Mouse (Mus musculus): ENCODE measurements at regions not wholly inside any gene's neighbourhood (a gene's known extent, or its start where the extent isn't known, plus 50 kb on each side); places are given as distances from the start of the nearest gene placed in this dataset.

GRCm38 (mm10) chr13:60488884-60489265 is 112.9 kb upstream of the Dapk1 start:
- peaks cover 42% of the 10 kb centered on the region for H3K9me3 ChIP-seq
- no peaks in the 10 kb centered on the region for H3K36me3 ChIP-seq (replicated peaks; ENCODE audit: low read length)
- no peak for TF ChIP-seq FLI1 (IDR thresholded peaks at IDR 0.05; ENCODE audit: low read length)
- TF ChIP-seq GATA1 (IDR thresholded peaks at IDR 0.05; ENCODE audit: borderline replicate concordance, low read length): no peak
- H3K4me3 ChIP-seq (replicated peaks): no peak overlapping the region
- no peaks in the 10 kb centered on the region; the same call in 1 of the 2 replicates for H3K4me1 ChIP-seq
- H3K27me3 ChIP-seq (replicated peaks): peaks cover 10% of the 10 kb centered on the region

- Histone ChIP-seq H3K4me1 (no peaks in the 10 kb centered on the region), H3K27me3 (replicated peaks) (peaks cover 2% of the 10 kb centered on the region), H3K9me3 (peaks cover 28% of the 10 kb centered on the region), H3K36me3 (replicated peaks; ENCODE audit: low read length) (no peaks in the 10 kb centered on the region), H3K4me3 (replicated peaks) (no peak overlapping the region)
- TF ChIP-seq FLI1 (IDR thresholded peaks at IDR 0.05; ENCODE audit: low read length): no peak
Observed at GRCm38 (mm10) chr13:60491948-60492464, 109.7 kb upstream of the Dapk1 start.

DNA sequence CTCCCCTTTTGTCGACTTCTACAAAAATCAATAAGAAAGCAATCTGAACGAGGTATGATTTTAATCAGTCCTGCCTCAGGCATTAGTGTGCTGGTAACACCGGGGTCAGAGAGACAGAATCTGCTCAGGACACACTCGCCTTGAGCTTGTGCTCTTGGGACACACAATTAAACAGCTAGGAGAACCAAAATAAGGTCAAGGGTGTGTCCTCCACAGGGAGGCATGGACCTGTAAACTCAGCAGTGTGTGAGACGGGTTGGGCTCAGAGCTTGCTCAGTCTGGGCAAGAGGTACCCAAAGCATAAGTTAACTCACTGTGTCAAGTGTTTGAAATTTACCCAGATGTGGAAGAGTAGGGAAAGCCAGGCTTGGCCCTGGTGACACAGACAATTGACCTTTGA is 107.9 kb upstream of the Dapk1 start:
- H3K4me3 ChIP-seq (replicated peaks): no peak overlapping the region
- peaks cover 2% of the 10 kb centered on the region for H3K27me3 ChIP-seq (replicated peaks)
- TF ChIP-seq GATA1 (IDR thresholded peaks at IDR 0.05; ENCODE audit: borderline replicate concordance, low read length): no peak
- no peak for TF ChIP-seq FLI1 (IDR thresholded peaks at IDR 0.05; ENCODE audit: low read length)
- peaks cover 18% of the 10 kb centered on the region; the same call in 1 of the 2 replicates for H3K9me3 ChIP-seq
- H3K36me3 ChIP-seq (replicated peaks; ENCODE audit: low read length): no peaks in the 10 kb centered on the region
- no peaks in the 10 kb centered on the region for H3K4me1 ChIP-seq

GRCm38 (mm10) chr13:60497714-60498400 is 103.9 kb upstream of the Dapk1 start:
- Histone ChIP-seq H3K36me3 (replicated peaks; ENCODE audit: low read length) (no peaks in the 10 kb centered on the region), H3K4me3 (replicated peaks) (no peak overlapping the region), H3K4me1 (no peaks in the 10 kb centered on the region), H3K9me3 (0 out of 2 replicates have a peak, but pooled peaks cover 15% of the 10 kb centered on the region), H3K27me3 (replicated peaks) (no peaks in the 10 kb centered on the region)
- TF ChIP-seq FLI1 (IDR thresholded peaks at IDR 0.05; ENCODE audit: low read length): no peak
- no peak for TF ChIP-seq GATA1 (IDR thresholded peaks at IDR 0.05; ENCODE audit: borderline replicate concordance, low read length)

DNA sequence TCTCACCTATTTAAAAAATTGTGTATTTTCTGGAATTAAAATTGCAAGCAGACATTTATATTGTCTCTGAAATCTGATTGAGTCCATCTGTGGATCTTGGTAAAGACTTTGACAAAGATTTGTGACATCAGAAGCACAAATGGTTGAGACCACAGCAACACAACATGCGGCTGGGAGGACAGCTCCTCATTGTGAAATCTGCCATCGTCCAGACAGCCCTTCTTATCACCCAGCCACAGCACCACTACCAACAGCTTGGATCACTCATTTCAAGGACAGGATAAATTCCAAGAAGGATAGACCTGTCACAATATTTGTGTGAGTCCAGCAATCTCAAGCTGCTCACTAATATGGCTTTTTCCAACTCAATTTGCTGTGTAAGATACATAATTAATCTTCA is 97.6 kb upstream of the Dapk1 start:
- peaks cover 9% of the 10 kb centered on the region; the same call in 1 of the 2 replicates for H3K9me3 ChIP-seq
- no peak for TF ChIP-seq GATA1 (IDR thresholded peaks at IDR 0.05; ENCODE audit: borderline replicate concordance, low read length)
- no peak for TF ChIP-seq FLI1 (IDR thresholded peaks at IDR 0.05; ENCODE audit: low read length)
- H3K4me3 ChIP-seq (replicated peaks): no peak overlapping the region
- no peaks in the 10 kb centered on the region for H3K27me3 ChIP-seq (replicated peaks)
- H3K36me3 ChIP-seq (replicated peaks; ENCODE audit: low read length): no peaks in the 10 kb centered on the region
- H3K4me1 ChIP-seq: no peaks in the 10 kb centered on the region

GRCm38 (mm10) chr13:60507611-60508010 is 94.1 kb upstream of the Dapk1 start:
- no peaks in the 10 kb centered on the region for H3K4me1 ChIP-seq
- no peaks in the 10 kb centered on the region for H3K27me3 ChIP-seq (replicated peaks)
- TF ChIP-seq FLI1 (IDR thresholded peaks at IDR 0.05; ENCODE audit: low read length) (no peak), GATA1 (IDR thresholded peaks at IDR 0.05; ENCODE audit: borderline replicate concordance, low read length) (no peak)
- no peak overlapping the region for H3K4me3 ChIP-seq (replicated peaks)
- H3K36me3 ChIP-seq (replicated peaks; ENCODE audit: low read length): no peaks in the 10 kb centered on the region
- H3K9me3 ChIP-seq: peaks cover 14% of the 10 kb centered on the region; the same call in 1 of the 2 replicates

DNA sequence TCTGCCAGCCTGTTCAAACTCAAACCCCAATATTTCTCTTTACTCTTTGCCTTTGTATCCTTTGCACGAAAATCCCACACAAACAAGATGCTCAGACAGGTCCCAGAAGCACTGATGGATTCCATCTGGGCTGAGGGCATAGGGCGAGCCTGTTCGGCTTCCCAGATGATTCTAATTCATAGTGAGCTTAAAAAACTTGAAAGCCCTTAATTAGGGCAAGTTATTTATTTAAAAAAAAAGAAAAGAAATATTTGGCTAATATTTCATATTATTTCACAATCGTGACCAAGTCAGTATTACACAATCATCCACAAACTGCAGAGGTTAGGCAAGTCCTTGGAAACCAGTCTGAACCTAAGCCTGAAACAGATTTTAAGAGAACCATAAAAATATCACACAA is 93.7 kb upstream of the Dapk1 start:
- no peak overlapping the region for H3K4me3 ChIP-seq (replicated peaks)
- no peak for TF ChIP-seq FLI1 (IDR thresholded peaks at IDR 0.05; ENCODE audit: low read length)
- no peak for TF ChIP-seq GATA1 (IDR thresholded peaks at IDR 0.05; ENCODE audit: borderline replicate concordance, low read length)
- H3K9me3 ChIP-seq: peaks cover 17% of the 10 kb centered on the region; the same call in 1 of the 2 replicates
- H3K27me3 ChIP-seq (replicated peaks): no peaks in the 10 kb centered on the region
- H3K4me1 ChIP-seq: no peaks in the 10 kb centered on the region
- no peaks in the 10 kb centered on the region for H3K36me3 ChIP-seq (replicated peaks; ENCODE audit: low read length)

- peaks cover 15% of the 10 kb centered on the region; the same call in 1 of the 2 replicates for H3K9me3 ChIP-seq
- no peak overlapping the region for H3K4me3 ChIP-seq (replicated peaks)
- no peaks in the 10 kb centered on the region for H3K36me3 ChIP-seq (replicated peaks; ENCODE audit: low read length)
- H3K27me3 ChIP-seq (replicated peaks): no peaks in the 10 kb centered on the region
- TF ChIP-seq FLI1 (IDR thresholded peaks at IDR 0.05; ENCODE audit: low read length): no peak
- no peak for TF ChIP-seq GATA1 (IDR thresholded peaks at IDR 0.05; ENCODE audit: borderline replicate concordance, low read length)
- no peaks in the 10 kb centered on the region for H3K4me1 ChIP-seq
Observed at GRCm38 (mm10) chr13:60508856-60509255, 92.9 kb upstream of the Dapk1 start.

DNA sequence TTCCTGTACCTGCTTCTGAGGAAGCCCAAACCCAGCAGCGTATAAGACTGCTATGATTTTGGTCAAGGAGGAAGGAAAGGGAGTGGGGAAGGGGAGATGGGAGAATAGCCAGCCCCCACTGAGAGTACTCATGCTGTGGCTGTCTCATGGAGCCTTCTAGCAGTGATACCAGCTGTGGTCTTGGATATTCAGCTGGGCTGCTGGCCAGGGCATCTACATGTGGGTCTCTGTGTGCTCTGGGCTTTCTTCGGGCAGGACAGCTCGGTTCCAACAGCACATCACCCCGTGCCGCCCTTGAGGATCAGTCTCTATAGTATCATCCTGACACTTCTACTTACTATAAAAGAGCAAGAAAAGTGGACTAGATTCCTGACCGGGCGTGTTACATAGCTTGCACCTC is 90.6 kb upstream of the Dapk1 start:
- no peak for TF ChIP-seq FLI1 (IDR thresholded peaks at IDR 0.05; ENCODE audit: low read length)
- TF ChIP-seq GATA1 (IDR thresholded peaks at IDR 0.05; ENCODE audit: borderline replicate concordance, low read length): no peak
- H3K36me3 ChIP-seq (replicated peaks; ENCODE audit: low read length): no peaks in the 10 kb centered on the region
- H3K27me3 ChIP-seq (replicated peaks): no peaks in the 10 kb centered on the region
- H3K4me3 ChIP-seq (replicated peaks): no peak overlapping the region
- H3K9me3 ChIP-seq: peaks cover 11% of the 10 kb centered on the region; the same call in 1 of the 2 replicates
- H3K4me1 ChIP-seq: no peaks in the 10 kb centered on the region

- peaks cover 11% of the 10 kb centered on the region; the same call in 1 of the 2 replicates for H3K9me3 ChIP-seq
Observed at GRCm38 (mm10) chr13:60511628-60512027, 90.1 kb upstream of the Dapk1 start.

More at GRCm38 (mm10) chr13:60511628-60512027, 90.1 kb upstream of the Dapk1 start:
- Histone ChIP-seq H3K4me3 (replicated peaks) (no peak overlapping the region), H3K36me3 (replicated peaks; ENCODE audit: low read length) (no peaks in the 10 kb centered on the region), H3K4me1 (no peaks in the 10 kb centered on the region), H3K27me3 (replicated peaks) (no peaks in the 10 kb centered on the region)
- TF ChIP-seq FLI1 (IDR thresholded peaks at IDR 0.05; ENCODE audit: low read length) (no peak), GATA1 (IDR thresholded peaks at IDR 0.05; ENCODE audit: borderline replicate concordance, low read length) (no peak)

All from megakaryocyte, embryonic 14.5 days (primary cell).